Mouse (Mus musculus): Measurements from ENCODE around the gene Asic5. TPM values are rescaled to one million over a fixed set of nuclear protein-coding genes. Genes with fewer than 3 reads are reported as not detected.
A peak's percentile ranks its signal among the peaks of the same experiment; 100 is the strongest.

Asic5 gene
- polyA plus RNA-seq, 2 experiments, result not detected

GRCm38 (mm10) chr3:82036262-82037044, 54.4 kb downstream of the Asic5 start:
- Histone ChIP-seq H3K4me1 (ENCODE audit: control insufficient read depth, insufficient read depth, low read length) (no peaks in the 10 kb centered on the region), H3K9ac (ENCODE audit: low read depth, low read length, severe bottlenecking) (no peak overlapping the region), H3K9me3 (ENCODE audit: control insufficient read depth, low read length) (no peaks in the 10 kb centered on the region), H3K4me3 (replicated peaks; ENCODE audit: low read length) (no peak overlapping the region), H3K27ac (replicated peaks; ENCODE audit: low read depth, low read length) (no peak overlapping the region), H3K36me3 (ENCODE audit: control insufficient read depth, insufficient read depth, low read length) (no peaks in the 10 kb centered on the region), H3K4me2 (replicated peaks; ENCODE audit: low read depth, low read length, severe bottlenecking) (no peak overlapping the region), H3K27me3 (ENCODE audit: control insufficient read depth, insufficient read depth, low read length) (no peaks in the 10 kb centered on the region)
- ATAC-seq (ENCODE audit: low FRiP score, low read depth), result no peak
- no peak for TF ChIP-seq POLR2A (IDR thresholded peaks at IDR 0.05; ENCODE audit: borderline replicate concordance, extremely low read depth, insufficient read depth, insufficient read length)
- 74% methylated on average over 2 of the region's 2 CpGs for WGBS
- no peak for DNase-seq (ENCODE audit: low spot score)

- no peak for TF ChIP-seq POLR2A (IDR thresholded peaks at IDR 0.05; ENCODE audit: borderline replicate concordance, extremely low read depth, insufficient read depth, insufficient read length)
- 55% methylated on average over 6 of the region's 6 CpGs for WGBS
- no peak overlapping the region for H3K4me2 ChIP-seq (replicated peaks; ENCODE audit: low read depth, low read length, severe bottlenecking)
Measured at GRCm38 (mm10) chr3:82043676-82044075, 61.6 kb downstream of the Asic5 start.

GRCm38 (mm10) chr3:82044902-82045301, 62.8 kb downstream of the Asic5 start:
- Histone ChIP-seq H3K9me3 (ENCODE audit: control insufficient read depth, low read length) (no peaks in the 10 kb centered on the region), H3K4me3 (replicated peaks; ENCODE audit: low read length) (no peak overlapping the region), H3K36me3 (ENCODE audit: control insufficient read depth, insufficient read depth, low read length) (no peaks in the 10 kb centered on the region), H3K9ac (ENCODE audit: low read depth, low read length, severe bottlenecking) (no peak overlapping the region), H3K4me1 (ENCODE audit: control insufficient read depth, insufficient read depth, low read length) (peaks cover 7% of the 10 kb centered on the region; the same call in 1 of the 2 replicates), H3K27ac (replicated peaks; ENCODE audit: low read depth, low read length) (no peak overlapping the region), H3K27me3 (ENCODE audit: control insufficient read depth, insufficient read depth, low read length) (no peaks in the 10 kb centered on the region), H3K4me2 (replicated peaks; ENCODE audit: low read depth, low read length, severe bottlenecking) (no peak overlapping the region)
- 60% methylated on average over 5 of the region's 5 CpGs for WGBS
- TF ChIP-seq POLR2A (IDR thresholded peaks at IDR 0.05; ENCODE audit: borderline replicate concordance, extremely low read depth, insufficient read depth, insufficient read length), result no peak
- DNase-seq (ENCODE audit: low spot score) (no peak), ATAC-seq (ENCODE audit: low FRiP score, low read depth) (no peak)

More at GRCm38 (mm10) chr3:82043676-82044075, 61.6 kb downstream of the Asic5 start:
- no peaks in the 10 kb centered on the region for H3K36me3 ChIP-seq (ENCODE audit: control insufficient read depth, insufficient read depth, low read length)
- no peaks in the 10 kb centered on the region for H3K9me3 ChIP-seq (ENCODE audit: control insufficient read depth, low read length)
- no peaks in the 10 kb centered on the region for H3K27me3 ChIP-seq (ENCODE audit: control insufficient read depth, insufficient read depth, low read length)
- peaks cover 5% of the 10 kb centered on the region; the same call in 1 of the 2 replicates for H3K4me1 ChIP-seq (ENCODE audit: control insufficient read depth, insufficient read depth, low read length)
- no peak overlapping the region for H3K9ac ChIP-seq (ENCODE audit: low read depth, low read length, severe bottlenecking)
- H3K27ac ChIP-seq (replicated peaks; ENCODE audit: low read depth, low read length), result no peak overlapping the region
- no peak overlapping the region for H3K4me3 ChIP-seq (replicated peaks; ENCODE audit: low read length)
- DNase-seq (ENCODE audit: low spot score), result no peak
- ATAC-seq (ENCODE audit: low FRiP score, low read depth), result no peak

- H3K27me3 ChIP-seq (ENCODE audit: control insufficient read depth, insufficient read depth, low read length), result no peaks in the 10 kb centered on the region
- TF ChIP-seq POLR2A (IDR thresholded peaks at IDR 0.05; ENCODE audit: borderline replicate concordance, extremely low read depth, insufficient read depth, insufficient read length), result no peak
- peaks cover 7% of the 10 kb centered on the region; the same call in 1 of the 2 replicates for H3K4me1 ChIP-seq (ENCODE audit: control insufficient read depth, insufficient read depth, low read length)
- no peak overlapping the region for H3K9ac ChIP-seq (ENCODE audit: low read depth, low read length, severe bottlenecking)
- H3K9me3 ChIP-seq (ENCODE audit: control insufficient read depth, low read length), result no peaks in the 10 kb centered on the region
- 83% methylated on average over 8 of the region's 8 CpGs for WGBS
- ATAC-seq (ENCODE audit: low FRiP score, low read depth) (no peak), DNase-seq (ENCODE audit: low spot score) (no peak)
- H3K4me2 ChIP-seq (replicated peaks; ENCODE audit: low read depth, low read length, severe bottlenecking), result no peak overlapping the region
- no peak overlapping the region for H3K27ac ChIP-seq (replicated peaks; ENCODE audit: low read depth, low read length)
- H3K36me3 ChIP-seq (ENCODE audit: control insufficient read depth, insufficient read depth, low read length), result no peaks in the 10 kb centered on the region
- no peak overlapping the region for H3K4me3 ChIP-seq (replicated peaks; ENCODE audit: low read length)
Measured at GRCm38 (mm10) chr3:82046087-82046486, 64.0 kb downstream of the Asic5 start.

GRCm38 (mm10) chr3:82047100-82047753, 65.1 kb downstream of the Asic5 start:
- 33% methylated on average over 8 of the region's 8 CpGs for WGBS
- ATAC-seq (ENCODE audit: low FRiP score, low read depth), result peak; percentile 47; the same call in 1 of the 2 replicates
- Histone ChIP-seq H3K9ac (ENCODE audit: low read depth, low read length, severe bottlenecking) (no peak overlapping the region), H3K36me3 (ENCODE audit: control insufficient read depth, insufficient read depth, low read length) (no peaks in the 10 kb centered on the region), H3K9me3 (ENCODE audit: control insufficient read depth, low read length) (no peaks in the 10 kb centered on the region), H3K4me1 (ENCODE audit: control insufficient read depth, insufficient read depth, low read length) (peaks cover 9% of the 10 kb centered on the region; the same call in 1 of the 2 replicates), H3K27me3 (ENCODE audit: control insufficient read depth, insufficient read depth, low read length) (no peaks in the 10 kb centered on the region), H3K4me3 (replicated peaks; ENCODE audit: low read length) (no peak overlapping the region), H3K4me2 (replicated peaks; ENCODE audit: low read depth, low read length, severe bottlenecking) (no peak overlapping the region), H3K27ac (replicated peaks; ENCODE audit: low read depth, low read length) (no peak overlapping the region)
- TF ChIP-seq POLR2A (IDR thresholded peaks at IDR 0.05; ENCODE audit: borderline replicate concordance, extremely low read depth, insufficient read depth, insufficient read length), result no peak
- DNase-seq (ENCODE audit: low spot score), result peak; percentile 69
